Mouse (Mus musculus) hindbrain, embryonic 11.5 days (tissue): ENCODE measurements at regions not wholly inside any gene's neighbourhood (a gene's known extent, or its start where the extent isn't known, plus 50 kb on each side); places are given as distances from the start of the nearest gene placed in this dataset.
A peak's percentile ranks its signal among the peaks of the same experiment; 100 is the strongest.

ENCODE experiments used
- ATAC-seq: fragments of 200-750 bp; cut with Nextera tagmentation; 2 replicates; pipeline ENCODE4 v1.8.0; 2017; ENCODE audit warnings: mild to moderate bottlenecking, moderate TSS enrichment, moderate library complexity; ENCODE audit not compliant: low FRiP score
- DNase-seq: peaks from one replicate; pipeline ENCODE4 v3.0.0-alpha.2; 2015; ENCODE audit warnings: low spot score
- H3K27ac ChIP-seq: fragments of 300-500 bp; sonication (generic); 2 replicates; pipeline ENCODE4 v1.5.1; 2014; ENCODE audit warnings: mild to moderate bottlenecking, low read depth, low read length
- H3K27me3 ChIP-seq: fragments of 300-500 bp; sonication (generic); 2 replicates; pipeline ENCODE4 v1.6.1; 2014; ENCODE audit warnings: mild to moderate bottlenecking, low read length, moderate library complexity, mixed read lengths; ENCODE audit not compliant: control insufficient read depth, insufficient read depth
- H3K36me3 ChIP-seq: fragments of 300-500 bp; sonication (generic); 2 replicates; pipeline ENCODE4 v1.6.1; 2014; ENCODE audit warnings: mild to moderate bottlenecking, low read length, moderate library complexity, mixed read lengths; ENCODE audit not compliant: control insufficient read depth, insufficient read depth
- H3K4me1 ChIP-seq: fragments of 300-500 bp; sonication (generic); replicated peaks from 2 replicates; pipeline ENCODE4 v1.6.1; 2014; ENCODE audit warnings: low read length, mixed read lengths; ENCODE audit not compliant: control insufficient read depth, insufficient read depth
- H3K4me2 ChIP-seq: fragments of 300-500 bp; sonication (generic); replicated peaks from 2 replicates; pipeline ENCODE4 v1.6.1; 2014; ENCODE audit warnings: mild to moderate bottlenecking, low read depth, low read length
- H3K4me3 ChIP-seq: fragments of 300-500 bp; sonication (generic); 2 replicates; pipeline ENCODE4 v1.5.1; 2014; ENCODE audit warnings: low read depth, low read length
- H3K9ac ChIP-seq: fragments of 300-500 bp; sonication (generic); 2 replicates; pipeline ENCODE4 v1.6.1; 2014; ENCODE audit warnings: low read depth, low read length
- H3K9me3 ChIP-seq: fragments of 300-500 bp; sonication (generic); 2 replicates; pipeline ENCODE4 v1.6.1; 2016; ENCODE audit warnings: low read length; ENCODE audit not compliant: control insufficient read depth
- whole genome bisulfite sequencing: fragments of 180-500 bp; shearing (Covaris S2); extraction: QIAGEN DNeasy Blood & Tissue Kit; methylation state at CpG from one replicate; pipeline ENCODE4 v1.1.7; 2014; 5-methylcytosine and 5-hydroxymethylcytosine counted together

DNA sequence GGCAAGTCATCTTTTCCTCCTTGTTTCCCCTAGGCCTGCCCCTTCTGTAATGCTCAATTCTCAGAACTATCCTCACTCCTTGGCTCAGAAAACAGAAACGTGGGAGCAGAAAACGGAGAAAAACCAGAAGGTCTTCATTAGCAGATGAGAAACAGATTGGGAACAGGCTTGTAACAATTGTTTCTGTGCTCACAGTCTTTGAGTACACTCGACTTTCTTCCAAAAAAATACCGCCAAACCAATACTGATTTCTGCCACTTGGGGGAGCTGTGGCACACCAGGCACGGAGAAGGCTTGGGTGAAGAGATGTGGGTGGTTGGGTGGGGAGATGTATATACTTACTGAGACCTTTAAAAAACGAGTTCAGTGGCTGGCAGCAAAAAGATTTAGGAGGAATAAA is 80.8 kb upstream of the 4930583I09Rik start:
- no peaks in the 10 kb centered on the region for H3K36me3 ChIP-seq
- H3K9me3 ChIP-seq, result no peaks in the 10 kb centered on the region
- H3K27me3 ChIP-seq, result no peaks in the 10 kb centered on the region
- no peak overlapping the region for H3K9ac ChIP-seq
- ATAC-seq, result no peak
- H3K4me3 ChIP-seq, result no peak overlapping the region
- WGBS, result 68% methylated on average over 6 of the region's 6 CpGs
- no peak overlapping the region for H3K4me2 ChIP-seq
- no peak overlapping the region for H3K27ac ChIP-seq
- no peak for DNase-seq
- H3K4me1 ChIP-seq, result no peaks in the 10 kb centered on the region; the same call in 1 of the 2 replicates

DNA sequence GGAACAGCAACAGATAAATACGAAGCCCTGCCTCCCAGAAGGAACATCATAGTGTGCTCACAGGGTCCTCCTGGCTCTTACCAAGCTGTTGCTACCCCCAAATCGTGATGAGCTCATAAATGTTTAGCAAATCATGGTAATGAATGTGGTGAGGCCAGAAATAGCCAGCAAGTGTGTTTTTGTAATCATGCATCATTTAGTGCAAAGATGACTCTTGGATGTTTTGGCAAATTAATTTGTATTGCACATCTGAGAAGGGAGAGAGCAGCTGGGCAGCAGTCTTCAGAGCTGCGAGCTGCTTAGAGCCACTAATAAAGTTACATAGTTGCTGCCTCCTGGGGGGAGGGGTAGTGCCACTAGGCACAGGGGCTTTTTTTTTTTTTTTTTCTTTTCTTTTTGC is 79.8 kb upstream of the 4930583I09Rik start:
- ATAC-seq (peak; percentile 32; the same call in 1 of the 2 replicates), DNase-seq (no peak)

DNA sequence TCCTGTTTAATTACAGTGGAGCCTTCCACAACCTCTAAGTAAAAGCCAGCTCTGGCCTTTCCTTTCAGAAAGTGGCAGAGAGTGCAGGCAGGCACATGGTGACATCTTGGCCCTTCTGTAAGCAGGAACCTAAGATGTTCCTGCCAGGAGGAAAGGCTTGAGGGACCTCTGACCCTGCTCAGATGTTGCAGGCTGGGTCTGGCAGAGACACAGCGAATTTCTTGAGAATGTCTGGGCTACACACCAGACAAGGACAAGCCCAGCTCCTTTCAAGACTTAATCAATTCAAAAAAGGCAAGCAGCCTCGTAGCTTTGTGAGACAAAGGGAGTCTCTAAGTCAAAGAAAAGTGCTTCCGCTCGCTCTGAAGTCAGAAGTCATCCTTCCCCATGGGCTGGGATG is 79.2 kb upstream of the 4930583I09Rik start:
- Histone ChIP-seq H3K9ac (no peak overlapping the region), H3K27me3 (no peaks in the 10 kb centered on the region), H3K27ac (peak overlapping the region; percentile 17; the same call in 1 of the 2 replicates), H3K36me3 (no peaks in the 10 kb centered on the region), H3K9me3 (no peaks in the 10 kb centered on the region), H3K4me3 (no peak overlapping the region), H3K4me1 (no peaks in the 10 kb centered on the region; the same call in 1 of the 2 replicates), H3K4me2 (no peak overlapping the region)
- DNase-seq (no peak), ATAC-seq (0 out of 2 replicates have a peak, but pooled peaks have one; percentile 53)
- 10% methylated on average over 4 of the region's 4 CpGs for WGBS

More for the DNA sequence above, 79.8 kb upstream of the 4930583I09Rik start:
- Histone ChIP-seq H3K27me3 (no peaks in the 10 kb centered on the region), H3K4me1 (no peaks in the 10 kb centered on the region; the same call in 1 of the 2 replicates), H3K27ac (no peak overlapping the region), H3K4me2 (no peak overlapping the region), H3K36me3 (no peaks in the 10 kb centered on the region), H3K9ac (no peak overlapping the region), H3K9me3 (no peaks in the 10 kb centered on the region), H3K4me3 (no peak overlapping the region)
- 40% methylated on average over 3 of the region's 3 CpGs for WGBS

DNA sequence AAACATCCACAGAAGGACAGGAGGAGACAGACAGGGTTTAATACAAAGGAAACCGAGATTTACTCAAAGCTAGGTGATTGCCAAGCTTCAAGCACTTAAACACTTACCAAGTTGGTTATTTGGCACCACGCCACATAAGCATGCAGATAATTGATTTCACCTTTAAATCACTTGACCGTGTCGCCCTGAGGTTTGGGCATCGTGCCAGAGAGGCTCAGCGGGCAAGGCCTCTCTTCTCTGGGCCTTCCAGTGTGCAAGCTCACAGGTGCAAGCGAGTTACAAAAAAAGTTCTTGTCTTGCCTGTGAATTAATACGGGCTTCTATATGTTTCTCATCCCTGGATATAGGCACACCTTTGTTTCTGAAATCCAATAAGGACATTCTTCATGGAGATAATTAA is 78.4 kb upstream of the 4930583I09Rik start:
- ATAC-seq, result no peak
- DNase-seq, result no peak
- H3K4me1 ChIP-seq, result no peaks in the 10 kb centered on the region; the same call in 1 of the 2 replicates
- H3K9me3 ChIP-seq, result no peaks in the 10 kb centered on the region
- no peaks in the 10 kb centered on the region for H3K27me3 ChIP-seq
- WGBS, result 69% methylated on average over 8 of the region's 8 CpGs
- no peak overlapping the region for H3K27ac ChIP-seq
- H3K4me3 ChIP-seq, result no peak overlapping the region
- no peak overlapping the region for H3K4me2 ChIP-seq
- no peak overlapping the region for H3K9ac ChIP-seq
- H3K36me3 ChIP-seq, result no peaks in the 10 kb centered on the region

DNA sequence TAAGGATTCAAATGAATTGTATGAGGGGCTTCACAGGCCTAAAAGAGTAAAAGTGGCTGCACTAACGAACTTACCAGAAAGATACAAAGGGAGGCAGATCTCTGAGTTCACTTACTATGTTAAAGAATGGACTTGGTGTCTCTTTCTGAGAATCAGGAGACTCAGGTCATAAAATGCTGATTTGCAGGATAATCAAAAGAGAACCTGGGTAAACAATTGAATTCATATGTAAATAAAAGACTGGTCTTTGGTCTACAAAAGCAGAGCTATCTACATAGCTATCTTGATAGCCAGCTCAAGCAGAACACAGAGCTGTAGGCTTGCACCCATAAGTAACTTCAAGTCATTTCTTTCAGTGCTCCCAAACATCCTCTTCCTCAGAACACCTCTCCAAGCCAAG is 72.8 kb upstream of the 4930583I09Rik start:
- Histone ChIP-seq H3K9me3 (no peaks in the 10 kb centered on the region), H3K27ac (no peak overlapping the region), H3K4me1 (no peaks in the 10 kb centered on the region), H3K36me3 (no peaks in the 10 kb centered on the region), H3K4me3 (no peak overlapping the region), H3K27me3 (no peaks in the 10 kb centered on the region), H3K9ac (no peak overlapping the region), H3K4me2 (no peak overlapping the region)
- WGBS, result 79% methylated on average over 1 of the region's 1 CpGs
- DNase-seq (no peak), ATAC-seq (no peak)

DNA sequence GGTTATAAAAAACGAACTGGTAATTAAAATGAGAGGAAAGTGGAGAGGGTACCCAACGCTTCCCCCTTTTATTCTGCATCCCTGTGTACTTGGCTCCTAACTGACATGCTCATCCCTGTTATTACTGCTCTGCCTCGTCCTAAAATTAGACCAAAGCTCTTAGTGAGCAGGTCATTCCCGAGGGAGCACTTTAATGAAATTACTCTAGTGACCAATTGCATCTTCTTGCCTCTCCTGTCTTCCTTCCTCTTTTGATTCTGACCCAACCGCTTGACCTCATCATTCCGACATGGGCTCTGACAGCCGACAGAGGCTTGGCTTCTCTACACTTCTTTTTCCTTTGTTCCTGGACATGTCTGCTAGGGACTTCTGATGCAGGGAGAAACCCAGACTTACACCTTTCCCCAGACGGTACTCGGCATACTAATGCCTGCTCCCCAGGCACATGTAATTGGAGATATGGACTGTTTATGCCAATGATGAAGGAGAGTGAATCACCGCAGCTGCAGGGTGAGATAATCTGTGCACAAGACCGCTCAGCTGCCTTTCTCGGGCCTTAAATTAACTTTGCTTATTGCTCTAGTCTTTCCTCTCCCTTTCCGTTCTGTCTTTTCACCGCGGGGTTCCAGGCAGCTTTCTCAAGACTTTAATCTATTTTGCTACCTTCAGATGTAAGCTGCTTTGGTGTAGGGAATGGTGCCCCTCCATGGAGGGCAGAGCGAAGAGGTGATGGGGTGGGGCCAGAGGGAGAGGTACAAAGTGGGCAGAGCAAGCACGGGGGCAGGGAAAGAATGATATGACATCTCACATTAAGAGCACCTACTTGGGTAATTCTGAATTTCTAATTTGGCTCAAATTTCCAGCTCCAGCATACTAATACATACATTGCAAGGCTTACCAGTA is 66.1 kb upstream of the 4930583I09Rik start:
- Histone ChIP-seq H3K4me3 (no peak overlapping the region), H3K4me1 (no peaks in the 10 kb centered on the region), H3K4me2 (no peak overlapping the region), H3K27me3 (no peaks in the 10 kb centered on the region), H3K9me3 (no peaks in the 10 kb centered on the region), H3K36me3 (no peaks in the 10 kb centered on the region), H3K9ac (no peak overlapping the region), H3K27ac (peak overlapping the region; percentile 55; the same call in 1 of the 2 replicates)
- 70% methylated on average over 17 of the region's 17 CpGs for WGBS
- DNase-seq, result peak; percentile 25
- ATAC-seq, result peak; percentile 50

DNA sequence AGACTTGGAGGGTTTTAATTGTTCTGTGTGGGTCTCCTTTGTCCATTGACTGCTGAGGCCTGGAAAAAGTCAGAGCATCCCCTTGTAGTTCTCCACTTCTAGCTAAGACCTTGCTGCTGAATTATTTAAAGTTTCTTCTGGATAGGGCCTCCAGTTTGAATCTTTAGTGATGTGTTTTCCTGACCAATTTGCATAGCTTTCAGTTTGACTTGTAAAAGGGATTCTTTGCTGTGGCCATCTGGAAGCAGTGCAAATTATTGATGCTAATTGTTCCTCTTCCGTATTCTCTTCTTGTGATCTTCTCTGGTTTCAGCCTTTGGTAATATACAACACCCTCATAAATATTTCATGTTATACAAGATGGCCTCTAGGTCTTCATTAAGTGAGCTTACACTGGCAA is 61.6 kb upstream of the 4930583I09Rik start:
- WGBS, result 42% methylated on average over 1 of the region's 1 CpGs
- no peaks in the 10 kb centered on the region for H3K9me3 ChIP-seq
- H3K4me1 ChIP-seq, result no peaks in the 10 kb centered on the region
- DNase-seq (no peak), ATAC-seq (no peak)
- no peak overlapping the region for H3K4me2 ChIP-seq
- H3K27ac ChIP-seq, result no peak overlapping the region
- no peak overlapping the region for H3K9ac ChIP-seq
- H3K4me3 ChIP-seq, result no peak overlapping the region
- no peaks in the 10 kb centered on the region for H3K36me3 ChIP-seq
- H3K27me3 ChIP-seq, result no peaks in the 10 kb centered on the region

DNA sequence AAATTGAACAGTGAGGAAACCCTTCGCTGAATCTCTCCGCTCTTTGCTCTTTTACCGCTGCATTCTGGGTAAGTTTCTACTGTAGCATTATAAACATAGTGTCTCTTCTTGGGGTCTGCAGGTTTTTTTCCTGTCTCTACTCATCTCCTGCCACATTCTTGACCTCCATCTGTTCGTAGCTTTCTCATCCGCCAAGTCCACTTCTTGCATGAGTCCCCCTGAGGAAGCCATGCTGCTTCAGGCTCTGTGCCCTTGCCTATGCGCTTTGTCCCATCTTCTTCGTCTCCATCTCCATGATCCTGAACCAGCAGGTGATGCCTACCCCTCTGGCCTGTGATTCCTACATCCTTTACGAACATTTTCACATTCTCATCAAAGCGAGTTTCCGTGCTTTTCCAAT is 60.0 kb upstream of the 4930583I09Rik start:
- no peaks in the 10 kb centered on the region for H3K27me3 ChIP-seq
- no peak overlapping the region for H3K4me3 ChIP-seq
- 97% methylated on average over 10 of the region's 10 CpGs for WGBS
- DNase-seq, result no peak
- H3K4me1 ChIP-seq, result no peaks in the 10 kb centered on the region
- ATAC-seq, result no peak
- H3K36me3 ChIP-seq, result no peaks in the 10 kb centered on the region
- H3K9me3 ChIP-seq, result no peaks in the 10 kb centered on the region
- no peak overlapping the region for H3K9ac ChIP-seq
- no peak overlapping the region for H3K4me2 ChIP-seq
- H3K27ac ChIP-seq, result no peak overlapping the region

DNA sequence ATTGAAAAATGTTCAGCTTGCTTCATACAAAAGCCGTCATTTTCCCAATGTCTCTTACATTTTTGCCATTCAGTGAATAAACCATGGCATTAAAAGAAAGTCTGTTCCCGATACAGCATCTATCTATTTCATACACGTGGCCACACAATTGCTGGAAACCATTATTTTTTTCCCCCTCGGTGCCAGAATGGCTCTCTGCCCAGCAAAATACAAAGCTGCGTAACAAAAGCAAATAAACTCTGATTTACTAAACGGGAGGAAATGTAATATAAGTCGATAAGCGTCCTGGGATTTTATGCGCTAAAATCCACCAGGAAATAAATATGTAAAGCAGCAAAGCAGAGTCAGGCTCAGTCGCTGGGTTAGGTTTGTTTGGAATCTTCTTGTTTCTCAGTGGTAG is 59.6 kb upstream of the 4930583I09Rik start:
- Histone ChIP-seq H3K9ac (no peak overlapping the region), H3K36me3 (no peaks in the 10 kb centered on the region), H3K27me3 (no peaks in the 10 kb centered on the region), H3K9me3 (no peaks in the 10 kb centered on the region), H3K4me2 (no peak overlapping the region), H3K4me3 (no peak overlapping the region), H3K4me1 (no peaks in the 10 kb centered on the region), H3K27ac (no peak overlapping the region)
- DNase-seq (no peak), ATAC-seq (no peak)
- WGBS, result 91% methylated on average over 10 of the region's 10 CpGs
